15 mouse cellular contexts compared by ENCODE assay signal in genomic region chr2:178660071-178660470, GRCm38 (mm10).
"Had no signal": no experiment of that assay in that cellular context is flagged by ENCODE, and none has a peak within 500 bp of the region (broad histone marks: within the 10 kb centered on the region; RNA-seq: fewer than 3 reads in every experiment).

No protein-coding gene starts in this region.

- H3K9me3 ChIP-seq: limb, embryonic 13.5 days; midbrain, embryonic 13.5 days; neural tube, embryonic 15.5 days had no signal

- H3K4me3 ChIP-seq: limb, embryonic 13.5 days; midbrain, embryonic 13.5 days; myocyte; neural tube, embryonic 15.5 days had no signal

- H3K36me3 ChIP-seq: limb, embryonic 13.5 days; midbrain, embryonic 13.5 days; neural tube, embryonic 15.5 days had no signal

- H3K27ac ChIP-seq: hindbrain, embryonic 14.5 days; limb, embryonic 13.5 days; liver, embryonic 14.5 days; midbrain, embryonic 13.5 days; neural tube, embryonic 15.5 days had no signal

- H3K4me2 ChIP-seq: hindbrain, embryonic 14.5 days; limb, embryonic 13.5 days; midbrain, embryonic 13.5 days; neural tube, embryonic 15.5 days had no signal

- ATAC-seq: midbrain, embryonic 13.5 days had no signal

- H3K9ac ChIP-seq: hindbrain, embryonic 14.5 days; limb, embryonic 13.5 days; liver, embryonic 14.5 days; midbrain, embryonic 13.5 days; neural tube, embryonic 15.5 days had no signal

- DNase-seq: kidney, adult 11 months; layer of hippocampus, adult 9-11 months; layer of hippocampus, postnatal 36 days; left cerebral cortex, postnatal 4 days; lung, adult 18-20 months; right cerebral cortex, adult 18-20 months; right cerebral cortex, postnatal 25 days; thymus, adult 2 months; thymus, postnatal 25 days had no signal

- H3K4me1 ChIP-seq: limb, embryonic 13.5 days; midbrain, embryonic 13.5 days; neural tube, embryonic 15.5 days had no signal

- H3K27me3 ChIP-seq: limb, embryonic 13.5 days; midbrain, embryonic 13.5 days; neural tube, embryonic 15.5 days had no signal
